Mouse (Mus musculus) retina, embryonic 14.5 days (tissue): Measurements from ENCODE around the gene Slc9a9.

Experiments used
- DNase-seq: peaks from one replicate; pipeline ENCODE4 v3.0.0-alpha.2; 2015; ENCODE audit warnings: low spot score

The Slc9a9 gene

GRCm38 (mm10) chr9:94838479-94839031 is 168.8 kb downstream of the Slc9a9 start:
- peak; percentile 31 for DNase-seq

- DNase-seq = no peak
These were observed 169.5 kb downstream of the Slc9a9 start for GRCm38 (mm10) chr9:94839204-94839603.

DNA sequence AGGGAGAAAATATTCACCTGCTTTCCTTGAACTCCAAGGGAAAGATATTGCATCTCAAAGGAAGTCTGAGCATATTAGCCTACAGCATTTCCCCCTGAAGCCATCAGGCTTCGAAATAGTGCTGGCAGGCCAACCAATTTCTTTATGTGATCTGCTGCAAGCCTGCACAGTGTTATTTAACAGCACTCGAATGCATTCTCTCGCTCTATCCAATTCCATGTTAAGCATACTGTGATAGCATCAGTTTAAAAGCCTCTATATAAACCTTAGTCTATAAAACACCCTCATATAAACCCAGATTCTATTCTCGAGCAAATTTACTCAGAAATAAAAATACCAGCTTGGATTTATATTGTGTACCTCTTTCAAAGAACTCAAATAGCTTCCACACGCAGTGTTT is 170.7 kb downstream of the Slc9a9 start:
- no peak for DNase-seq

DNA sequence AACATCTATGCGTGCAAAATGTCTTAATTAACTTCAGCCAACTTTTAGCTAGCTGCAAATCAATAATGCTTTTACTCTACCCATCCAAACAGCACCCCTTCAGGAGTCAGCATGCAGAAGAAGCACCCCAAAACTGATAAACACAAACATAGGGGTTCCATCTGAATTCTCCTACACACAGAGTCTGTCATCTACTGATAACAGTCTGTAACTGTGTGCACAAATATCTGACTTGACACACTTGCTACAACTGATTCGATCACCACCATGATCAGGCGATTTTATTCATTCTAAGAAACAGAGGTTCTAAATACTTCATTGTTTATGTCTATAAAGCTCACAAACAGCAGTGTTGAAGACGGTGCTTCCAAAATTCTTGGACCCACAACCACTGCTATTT is 171.3 kb downstream of the Slc9a9 start:
- DNase-seq = no peak

DNA sequence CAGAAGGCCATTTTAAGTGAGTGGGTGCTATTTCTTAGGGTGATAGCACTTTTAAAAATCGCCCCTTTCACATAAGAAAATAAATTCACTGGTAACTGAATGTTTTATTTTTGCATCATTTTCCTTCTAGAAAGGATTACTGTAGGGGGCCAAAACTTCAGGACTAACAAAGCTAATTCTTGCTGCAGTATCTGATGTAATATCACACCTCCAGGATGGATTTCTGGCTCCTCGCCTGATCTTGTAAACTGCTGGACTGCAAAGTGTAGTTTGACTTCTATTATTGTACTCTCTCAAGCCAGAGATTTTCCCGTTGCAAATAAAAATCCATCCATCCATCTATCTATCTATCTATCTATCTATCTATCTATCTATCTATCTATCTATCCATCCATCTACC is 174.5 kb downstream of the Slc9a9 start:
- DNase-seq = no peak

GRCm38 (mm10) chr9:94847624-94848023 is 177.9 kb downstream of the Slc9a9 start:
- DNase-seq = no peak

- no peak for DNase-seq
These were observed 181.8 kb downstream of the Slc9a9 start for GRCm38 (mm10) chr9:94851550-94851949.

- DNase-seq = peak; percentile 16
These were observed 186.4 kb downstream of the Slc9a9 start for GRCm38 (mm10) chr9:94856093-94856492.

- DNase-seq = no peak
These were observed 198.8 kb downstream of the Slc9a9 start for GRCm38 (mm10) chr9:94868557-94868956.

GRCm38 (mm10) chr9:94869023-94869799 is 199.5 kb downstream of the Slc9a9 start:
- peak; percentile 22 for DNase-seq

GRCm38 (mm10) chr9:94882517-94882916 is 212.8 kb downstream of the Slc9a9 start:
- no peak for DNase-seq

DNA sequence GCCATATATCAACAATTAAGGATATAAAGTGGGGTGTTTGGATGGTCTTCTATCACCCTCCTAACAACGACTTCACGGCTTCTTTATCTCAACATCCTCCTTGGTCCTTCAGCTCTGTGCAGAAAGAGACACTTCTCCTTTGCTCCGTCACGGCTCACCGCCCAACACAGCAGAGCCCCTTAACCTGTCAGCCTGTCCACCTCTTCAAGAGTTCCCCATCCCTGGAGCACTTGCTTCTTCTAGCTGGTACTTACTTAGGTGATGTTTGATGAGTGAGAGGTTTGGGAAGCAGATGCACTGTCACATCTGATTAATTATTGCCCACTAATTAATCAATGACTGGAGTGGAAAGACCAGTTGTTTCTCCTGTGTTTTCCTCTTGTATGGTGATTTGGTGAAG is 213.7 kb downstream of the Slc9a9 start:
- DNase-seq = no peak

- no peak for DNase-seq
These were observed 215.4 kb downstream of the Slc9a9 start for GRCm38 (mm10) chr9:94885151-94885550.

GRCm38 (mm10) chr9:94889647-94890046 is 219.9 kb downstream of the Slc9a9 start:
- DNase-seq = no peak

DNA sequence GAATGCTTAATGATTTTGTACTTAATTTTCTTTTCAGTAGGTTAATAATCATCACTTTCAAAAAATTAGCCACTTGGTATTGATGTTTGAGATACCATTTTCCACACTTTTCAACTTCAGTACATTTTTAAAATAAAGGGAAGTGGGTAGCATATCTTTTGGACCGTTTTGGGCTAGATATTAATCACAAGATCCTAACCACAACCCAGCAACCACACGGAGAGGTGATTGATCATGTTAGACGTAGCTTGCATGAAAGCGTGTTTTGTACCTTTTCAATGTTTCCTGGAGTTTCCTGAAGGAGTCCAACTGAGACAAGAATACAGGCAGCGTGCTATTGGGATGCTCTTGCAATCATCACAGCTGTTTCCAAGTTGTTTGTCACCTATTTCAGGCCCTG is 226.2 kb downstream of the Slc9a9 start:
- no peak for DNase-seq

GRCm38 (mm10) chr9:94904180-94904579 is 234.5 kb downstream of the Slc9a9 start:
- DNase-seq = no peak

GRCm38 (mm10) chr9:94907020-94907610 is 237.4 kb downstream of the Slc9a9 start:
- DNase-seq = no peak

- DNase-seq = no peak
These were observed 242.4 kb downstream of the Slc9a9 start for GRCm38 (mm10) chr9:94912071-94912470.

- peak; percentile 3 for DNase-seq
These were observed 252.4 kb downstream of the Slc9a9 start for GRCm38 (mm10) chr9:94922062-94922461.

GRCm38 (mm10) chr9:94925845-94926244 is 256.1 kb downstream of the Slc9a9 start:
- peak; percentile 9 for DNase-seq

- peak; percentile 11 for DNase-seq
These were observed 257.4 kb downstream of the Slc9a9 start for GRCm38 (mm10) chr9:94927101-94927500.

DNA sequence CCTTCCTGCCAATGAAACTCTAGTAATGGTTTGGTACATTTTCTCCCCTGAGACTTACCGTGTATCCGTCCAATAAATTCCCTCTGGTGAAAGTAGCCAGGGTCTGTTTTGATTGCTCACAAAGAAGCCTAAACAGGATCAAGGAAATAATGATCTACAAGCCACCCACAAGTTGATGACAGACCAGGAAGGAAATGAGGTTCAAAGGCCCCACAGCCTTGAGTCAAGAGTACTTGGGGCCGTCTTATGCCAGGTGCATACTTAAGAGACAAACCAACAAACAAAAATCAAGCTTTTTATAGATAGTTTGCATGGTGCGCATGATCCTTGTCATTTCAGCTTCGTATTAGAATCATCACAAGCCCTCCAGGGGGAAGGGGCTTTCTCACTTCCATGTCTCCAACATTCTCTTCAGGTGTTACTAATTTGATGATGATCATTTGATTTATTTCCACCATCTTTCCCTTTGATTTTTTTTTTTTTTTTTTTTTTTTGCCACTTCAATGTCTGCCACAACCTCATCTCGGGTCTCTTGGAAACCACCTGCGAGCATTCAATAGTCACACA is 275.9 kb downstream of the Slc9a9 start:
- DNase-seq = no peak

DNA sequence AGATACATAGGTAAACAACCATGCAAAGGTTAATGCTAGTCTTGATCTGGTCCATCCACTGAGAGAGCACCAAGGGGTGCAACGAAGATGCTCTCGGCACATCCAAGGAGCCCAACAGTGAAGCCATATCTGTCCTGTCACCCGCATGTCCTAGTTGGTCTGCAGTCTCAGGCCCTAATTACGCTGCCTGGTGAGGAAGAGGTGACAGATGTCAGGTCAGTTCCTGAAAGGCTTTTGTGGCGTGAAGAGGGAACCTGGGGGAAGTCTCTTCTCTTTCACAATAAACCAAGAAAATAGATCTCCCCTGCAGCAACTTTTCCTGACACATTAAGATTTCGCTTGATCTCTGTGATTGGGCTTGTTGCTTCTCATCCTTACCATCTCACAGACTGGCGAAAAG is 277.5 kb downstream of the Slc9a9 start:
- no peak for DNase-seq
